Mouse (Mus musculus) midbrain, embryonic 10.5 days (tissue): ENCODE measurements around the gene Ddit4l. TPM values are rescaled to one million over a fixed set of nuclear protein-coding genes. Genes with fewer than 3 reads are reported as not detected.
A peak's percentile ranks its signal among the peaks of the same experiment; 100 is the strongest.
"Not testable (repeated sequence)": the region's sequence is repeated elsewhere in the genome, so short reads cannot be mapped to it uniquely, and the experiment has no call there.

ENCODE experiments used
- DNase-seq: peaks from one replicate; pipeline ENCODE4 v3.0.0-alpha.2; 2017; ENCODE audit warnings: low spot score
- H3K27ac ChIP-seq: fragments of 300-500 bp; sonication (generic); replicated peaks from 2 replicates; pipeline ENCODE4 v1.5.1; 2016; ENCODE audit warnings: mild to moderate bottlenecking
- H3K27me3 ChIP-seq: fragments of 300-500 bp; sonication (generic); 2 replicates; pipeline ENCODE4 v1.6.1; 2016; ENCODE audit warnings: low read depth, mild to moderate bottlenecking; ENCODE audit not compliant: poor library complexity, severe bottlenecking
- H3K36me3 ChIP-seq: fragments of 300-500 bp; sonication (generic); 2 replicates; pipeline ENCODE4 v1.6.1; 2016; ENCODE audit warnings: mild to moderate bottlenecking, moderate library complexity
- H3K4me1 ChIP-seq: fragments of 300-500 bp; sonication (generic); 2 replicates; pipeline ENCODE4 v1.6.1; 2016
- H3K4me3 ChIP-seq: fragments of 300-500 bp; sonication (generic); 2 replicates; pipeline ENCODE4 v1.5.1; 2016; ENCODE audit warnings: mild to moderate bottlenecking, moderate library complexity
- H3K9me3 ChIP-seq: fragments of 300-500 bp; sonication (generic); replicated peaks from 2 replicates; pipeline ENCODE4 v1.6.1; 2016; ENCODE audit warnings: mild to moderate bottlenecking
- WGBS: fragments of 180-500 bp; shearing (Covaris S2); methylation state at CpG from one replicate; pipeline ENCODE4 v1.1.7; 2016; 5-methylcytosine and 5-hydroxymethylcytosine counted together
- polyA plus RNA-seq: library from polyadenylated mRNA; unstranded; fragments of >200 nt; fragmentation: Nextera tagmentation; extraction: Ambion mirVana; gene quantifications from 2 replicates; pipeline ENCODE4 v1.2.1, GENCODE M21; 2016

Ddit4l gene
- polyA plus RNA-seq, 1 experiment from 2014 or later: 13.6 TPM

DNA sequence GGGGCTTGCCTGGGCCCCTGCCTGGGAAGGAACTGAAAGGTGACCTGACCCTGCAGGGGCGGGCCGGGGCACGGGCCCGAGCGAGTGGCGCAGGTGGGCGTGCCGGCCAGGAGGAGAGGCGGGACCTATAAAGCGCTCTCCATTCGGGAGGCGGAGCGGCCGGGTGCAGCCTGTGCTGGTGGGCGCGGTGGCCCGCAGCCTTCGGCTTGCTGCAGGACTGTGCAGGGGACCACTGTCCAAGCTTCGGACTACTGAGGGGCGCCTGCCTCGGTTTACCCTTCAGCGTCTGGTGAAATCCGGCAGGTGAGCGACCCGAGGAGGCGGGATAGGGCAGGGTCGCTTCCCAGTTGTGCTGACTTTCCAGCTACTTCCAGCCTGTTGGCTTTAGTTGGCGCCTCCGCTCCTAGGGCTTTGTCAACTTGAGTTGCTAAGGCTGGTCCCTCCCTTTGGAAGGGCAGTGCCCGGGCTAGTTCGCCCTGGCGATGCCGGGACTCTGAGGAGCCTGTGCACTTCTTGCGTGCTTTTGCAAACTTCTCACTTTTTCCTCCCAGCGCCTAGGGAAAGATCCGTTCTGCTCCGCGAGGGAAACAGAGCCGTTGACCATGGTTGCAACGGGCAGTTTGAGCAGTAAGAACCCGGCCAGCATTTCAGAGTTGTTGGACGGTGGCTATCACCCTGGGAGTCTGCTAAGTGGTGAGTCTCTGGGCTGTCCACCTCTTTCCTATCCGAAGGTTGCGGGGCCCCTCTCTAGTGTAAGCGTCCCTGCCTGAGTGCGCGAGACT is 2.4 kb downstream of the Ddit4l start:
- Histone ChIP-seq H3K9me3 (0 out of 2 replicates have a peak, but pooled peaks cover 5% of the 10 kb centered on the region), H3K27me3 (peaks cover 42% of the 10 kb centered on the region), H3K36me3 (peaks cover 14% of the 10 kb centered on the region; the same call in 1 of the 2 replicates), H3K27ac (peak overlapping the region; percentile 76), H3K4me3 (peak overlapping the region; percentile 62), H3K4me1 (peaks cover 31% of the 10 kb centered on the region)
- WGBS: under 1% methylated on average over 47 of the region's 47 CpGs
- DNase-seq: peak; percentile 81

DNA sequence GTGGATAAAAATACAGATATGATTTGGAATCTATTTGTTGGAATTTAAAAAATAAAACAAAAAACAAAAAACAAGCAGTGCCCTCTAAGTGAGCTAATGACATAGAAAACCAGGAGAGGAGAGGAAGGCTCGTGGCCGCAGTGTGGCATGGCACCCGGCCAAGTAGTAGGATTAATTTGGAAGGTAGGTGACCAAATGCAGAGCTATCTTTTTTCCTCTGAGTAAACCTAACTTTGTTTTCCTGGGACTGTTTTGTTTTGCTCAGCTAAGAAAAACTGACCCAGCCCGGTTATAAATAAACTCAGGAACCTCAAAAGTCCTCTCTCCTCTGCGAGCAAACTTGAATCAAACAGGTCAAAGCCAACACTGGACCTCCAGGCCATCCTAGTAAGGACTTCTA is 3.6 kb downstream of the Ddit4l start:
- no peak overlapping the region for H3K4me3 ChIP-seq
- WGBS: 85% methylated on average over 5 of the region's 5 CpGs
- no peak for DNase-seq

DNA sequence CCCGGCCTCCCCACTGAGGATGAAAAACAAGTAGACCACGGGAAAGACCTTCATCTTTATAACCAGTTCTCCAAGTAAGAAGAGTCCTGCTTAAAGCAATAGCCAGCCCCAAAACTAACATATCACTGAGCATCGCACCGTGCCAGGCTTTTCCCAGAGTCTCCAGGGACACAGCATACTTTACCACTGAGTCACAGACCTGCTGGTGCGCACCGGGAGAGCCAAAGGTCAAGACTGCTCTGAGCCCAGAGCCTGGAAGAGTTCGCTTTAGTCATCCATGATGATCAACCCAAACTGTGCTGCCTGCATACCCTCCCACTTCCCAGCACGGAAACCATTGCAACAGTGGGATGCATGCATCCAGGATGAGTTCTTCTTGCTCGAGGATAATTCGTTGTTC is 12.3 kb downstream of the Ddit4l start:
- Histone ChIP-seq H3K4me1 (no peaks in the 10 kb centered on the region), H3K27me3 (no peaks in the 10 kb centered on the region), H3K27ac (no peak overlapping the region), H3K4me3 (no peak overlapping the region), H3K9me3 (no peaks in the 10 kb centered on the region), H3K36me3 (no peaks in the 10 kb centered on the region)
- 88% methylated on average over 10 of the region's 10 CpGs for WGBS
- DNase-seq: no peak

More for the DNA sequence above, 3.6 kb downstream of the Ddit4l start:
- H3K27me3 ChIP-seq: peaks cover 42% of the 10 kb centered on the region
- no peak overlapping the region for H3K27ac ChIP-seq
- H3K9me3 ChIP-seq: 0 out of 2 replicates have a peak, but pooled peaks cover 4% of the 10 kb centered on the region
- peaks cover 14% of the 10 kb centered on the region; the same call in 1 of the 2 replicates for H3K36me3 ChIP-seq
- peaks cover 31% of the 10 kb centered on the region for H3K4me1 ChIP-seq

DNA sequence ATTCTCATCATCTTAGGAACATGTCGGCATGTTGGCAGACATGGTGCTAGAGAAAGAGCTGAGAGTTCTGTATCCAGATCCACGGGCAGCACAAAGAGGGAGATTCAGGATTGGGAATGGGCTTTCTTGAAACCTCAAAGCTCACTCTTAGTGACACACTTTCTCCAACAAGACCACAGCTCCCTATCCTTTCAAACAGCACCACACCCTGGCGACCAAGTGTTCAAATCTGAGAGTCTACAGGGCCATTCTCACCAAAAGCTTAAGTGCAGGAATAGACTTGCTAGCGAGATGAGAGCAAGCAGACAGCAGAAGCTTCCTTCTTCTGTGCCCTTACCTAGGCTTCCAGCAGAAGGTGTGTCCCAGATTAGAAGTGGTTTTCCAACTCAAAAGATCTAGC is 15.2 kb downstream of the Ddit4l start:
- H3K27ac ChIP-seq: no peak overlapping the region
- H3K4me1 ChIP-seq: no peaks in the 10 kb centered on the region
- no peaks in the 10 kb centered on the region for H3K9me3 ChIP-seq
- no peaks in the 10 kb centered on the region for H3K36me3 ChIP-seq
- WGBS: 90% methylated on average over 4 of the region's 4 CpGs
- H3K27me3 ChIP-seq: no peaks in the 10 kb centered on the region
- no peak overlapping the region for H3K4me3 ChIP-seq
- no peak for DNase-seq

DNA sequence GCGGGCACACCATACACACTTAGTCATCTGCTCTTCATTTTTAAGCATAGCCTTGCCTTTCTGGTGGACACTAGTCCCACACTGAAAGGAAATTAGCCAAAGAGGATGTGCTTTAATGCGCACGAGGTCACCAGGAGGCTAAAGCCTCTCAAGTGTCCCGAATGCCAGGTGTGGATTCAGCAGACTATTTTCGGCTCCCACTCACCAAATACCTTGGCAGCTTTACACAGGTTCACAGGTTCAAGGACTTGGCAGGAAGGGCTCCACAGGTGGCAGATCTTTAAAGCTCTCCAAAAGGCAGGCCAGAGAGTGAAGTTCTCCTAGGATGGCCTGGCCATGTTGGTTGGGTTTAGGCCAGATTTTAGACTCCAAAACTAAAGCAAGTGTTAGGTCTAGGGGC is 19.8 kb downstream of the Ddit4l start:
- H3K36me3 ChIP-seq: no peaks in the 10 kb centered on the region
- no peaks in the 10 kb centered on the region for H3K9me3 ChIP-seq
- WGBS: 92% methylated on average over 5 of the region's 5 CpGs
- no peak overlapping the region for H3K4me3 ChIP-seq
- H3K27me3 ChIP-seq: no peaks in the 10 kb centered on the region
- H3K4me1 ChIP-seq: peaks cover 11% of the 10 kb centered on the region
- no peak for DNase-seq
- no peak overlapping the region for H3K27ac ChIP-seq

DNA sequence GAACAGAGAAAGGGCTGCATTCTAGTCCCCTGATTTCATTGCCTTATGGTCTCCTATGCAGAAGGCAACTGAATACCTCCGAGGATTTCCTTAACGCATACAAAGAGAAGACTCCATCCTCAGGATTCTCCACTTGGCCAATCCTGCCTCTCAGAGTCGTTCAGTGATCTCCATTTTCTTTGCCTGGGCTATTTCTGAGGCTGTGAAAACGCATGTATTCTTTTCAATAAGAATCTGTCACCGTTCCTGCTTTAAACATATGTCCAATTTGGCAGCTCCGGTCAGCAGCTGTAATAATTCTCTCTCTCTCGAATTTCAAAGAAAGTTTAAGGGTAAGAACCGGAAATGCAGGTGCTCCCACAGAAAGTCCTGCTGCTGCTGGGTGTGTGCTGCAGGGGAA is 20.7 kb downstream of the Ddit4l start:
- no peak for DNase-seq
- 68% methylated on average over 8 of the region's 8 CpGs for WGBS
- Histone ChIP-seq H3K27me3 (no peaks in the 10 kb centered on the region), H3K4me3 (no peak overlapping the region), H3K27ac (no peak overlapping the region), H3K9me3 (no peaks in the 10 kb centered on the region), H3K4me1 (peaks cover 11% of the 10 kb centered on the region), H3K36me3 (no peaks in the 10 kb centered on the region)

DNA sequence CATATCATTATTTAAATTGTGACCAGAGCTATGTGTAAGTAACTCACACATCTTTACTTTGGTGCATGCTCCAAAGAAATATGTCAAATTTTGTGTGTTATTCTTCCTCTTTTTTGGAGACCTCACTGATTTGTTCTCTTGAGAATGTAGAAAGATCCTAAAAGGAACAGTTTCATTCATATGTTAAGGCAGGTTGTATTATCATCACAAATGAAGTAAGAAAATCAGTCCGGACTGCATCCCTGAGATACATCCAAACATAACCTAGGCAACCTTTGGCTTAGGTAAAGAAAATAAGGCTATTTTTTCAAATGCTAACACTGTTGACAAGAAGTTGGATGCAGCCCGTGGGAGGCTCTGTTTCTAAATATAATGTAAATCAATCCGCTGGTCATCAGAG is 21.2 kb downstream of the Ddit4l start:
- no peaks in the 10 kb centered on the region for H3K9me3 ChIP-seq
- DNase-seq: no peak
- H3K27me3 ChIP-seq: no peaks in the 10 kb centered on the region
- H3K36me3 ChIP-seq: no peaks in the 10 kb centered on the region
- peaks cover 13% of the 10 kb centered on the region for H3K4me1 ChIP-seq
- 64% methylated on average over 3 of the region's 3 CpGs for WGBS
- no peak overlapping the region for H3K27ac ChIP-seq
- no peak overlapping the region for H3K4me3 ChIP-seq

DNA sequence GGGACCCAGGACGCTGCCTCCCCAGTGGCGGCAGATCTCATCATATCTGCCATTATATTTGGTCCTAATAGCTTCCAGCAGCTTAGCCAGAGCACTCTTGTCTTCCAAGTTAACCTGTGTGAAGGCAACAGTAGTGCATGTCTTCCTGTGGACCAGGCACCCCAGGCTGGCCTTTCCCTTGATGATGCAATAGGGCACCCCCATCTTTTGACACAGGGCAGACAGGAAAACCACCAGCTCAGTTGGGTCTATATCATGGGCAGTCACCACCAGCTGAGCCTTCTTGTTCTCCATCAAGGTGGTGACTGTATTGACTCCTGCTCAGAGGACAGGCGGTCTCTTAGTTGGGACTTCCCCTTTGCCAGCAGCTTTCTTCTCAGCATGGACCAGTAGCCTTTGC is 22.7 kb downstream of the Ddit4l start:
- H3K4me1 ChIP-seq: peaks cover 16% of the 10 kb centered on the region
- no peaks in the 10 kb centered on the region for H3K36me3 ChIP-seq
- 95% methylated on average over 3 of the region's 3 CpGs for WGBS
- no peaks in the 10 kb centered on the region for H3K27me3 ChIP-seq
- H3K27ac ChIP-seq: no peak overlapping the region
- H3K4me3 ChIP-seq: no peak overlapping the region
- no peak for DNase-seq
- no peaks in the 10 kb centered on the region for H3K9me3 ChIP-seq

DNA sequence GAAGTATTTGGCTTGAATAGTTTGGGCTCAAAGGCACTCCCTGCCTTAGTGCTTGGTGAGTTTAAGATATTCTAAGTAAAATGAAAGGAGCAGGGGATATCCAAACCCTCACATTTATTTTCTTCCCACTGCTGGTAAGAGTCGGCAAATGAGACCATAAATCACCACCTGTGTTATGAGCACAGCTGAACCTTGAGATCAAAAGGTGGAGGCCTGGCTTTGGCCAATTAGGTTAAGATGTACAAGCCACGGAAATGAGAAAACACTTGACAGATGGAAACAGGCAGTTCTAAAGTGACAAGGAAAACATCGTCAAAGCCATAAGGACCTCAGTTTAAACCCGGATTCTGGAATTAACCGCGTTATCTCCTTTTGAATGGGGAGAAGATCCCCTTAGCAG is 23.5 kb downstream of the Ddit4l start:
- Histone ChIP-seq H3K4me1 (peaks cover 16% of the 10 kb centered on the region), H3K9me3 (no peaks in the 10 kb centered on the region), H3K4me3 (no peak overlapping the region), H3K27me3 (no peaks in the 10 kb centered on the region), H3K36me3 (no peaks in the 10 kb centered on the region), H3K27ac (no peak overlapping the region)
- 90% methylated on average over 6 of the region's 6 CpGs for WGBS
- no peak for DNase-seq

DNA sequence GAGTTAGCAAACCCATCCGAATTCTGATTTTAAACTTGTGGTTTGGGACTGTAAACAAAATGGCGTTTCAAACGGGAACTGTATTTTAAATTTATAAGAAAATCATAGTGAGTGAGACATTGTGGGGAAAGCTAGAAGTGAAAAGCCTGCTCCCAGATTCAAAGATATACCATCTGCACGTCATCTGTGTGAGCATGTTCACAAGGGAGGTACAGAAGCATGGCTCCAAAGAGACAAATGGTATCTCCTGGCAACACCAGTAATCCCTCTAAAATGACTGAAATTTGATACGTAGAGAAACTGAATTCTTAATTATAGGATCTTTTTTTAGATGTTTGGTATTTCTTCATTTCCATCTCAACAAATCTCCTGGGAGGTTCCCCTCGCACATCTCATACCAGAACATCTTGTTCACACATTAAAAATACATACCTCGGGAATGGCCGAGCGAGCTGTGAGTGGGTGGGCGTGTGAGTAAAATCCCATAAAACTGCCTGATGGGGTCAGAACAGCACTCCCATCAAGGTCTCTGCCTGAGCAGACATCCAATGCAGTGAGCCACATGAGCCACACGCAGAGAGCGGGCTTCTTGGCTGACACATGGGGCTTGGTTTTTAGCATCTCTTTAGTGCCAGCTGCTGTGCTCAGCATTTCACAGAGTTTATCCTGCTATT is 26.2 kb downstream of the Ddit4l start:
- DNase-seq: no peak
- 86% methylated on average over 12 of the region's 12 CpGs for WGBS
- H3K27me3 ChIP-seq: no peaks in the 10 kb centered on the region
- H3K36me3 ChIP-seq: no peaks in the 10 kb centered on the region
- peaks cover 8% of the 10 kb centered on the region for H3K4me1 ChIP-seq
- no peaks in the 10 kb centered on the region for H3K9me3 ChIP-seq
- no peak overlapping the region for H3K4me3 ChIP-seq
- no peak overlapping the region for H3K27ac ChIP-seq

DNA sequence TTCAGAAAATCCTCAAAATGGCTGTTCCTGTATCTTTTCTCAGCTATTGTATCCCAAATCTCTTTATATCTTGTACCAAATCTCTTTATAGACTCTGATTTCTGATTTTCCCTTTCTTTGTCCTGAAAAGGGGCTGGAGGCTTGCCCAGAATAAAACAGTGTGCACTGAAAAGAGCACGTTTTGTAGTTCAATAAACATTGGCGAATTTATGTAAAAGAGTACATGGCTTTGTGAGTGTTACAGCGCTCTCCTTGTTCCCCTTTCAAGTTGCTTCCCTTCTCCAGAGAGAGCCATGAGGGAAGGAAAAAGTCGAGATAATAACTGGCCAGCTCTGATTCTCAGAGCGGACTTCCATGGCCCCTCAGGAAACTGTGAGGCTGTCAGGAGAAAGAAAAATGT is 27.7 kb downstream of the Ddit4l start:
- no peak overlapping the region for H3K4me3 ChIP-seq
- H3K36me3 ChIP-seq: no peaks in the 10 kb centered on the region
- no peak overlapping the region for H3K27ac ChIP-seq
- no peaks in the 10 kb centered on the region for H3K27me3 ChIP-seq
- 0 out of 2 replicates have a peak, but pooled peaks cover 5% of the 10 kb centered on the region for H3K4me1 ChIP-seq
- H3K9me3 ChIP-seq: no peaks in the 10 kb centered on the region
- DNase-seq: no peak
- 77% methylated on average over 5 of the region's 5 CpGs for WGBS

DNA sequence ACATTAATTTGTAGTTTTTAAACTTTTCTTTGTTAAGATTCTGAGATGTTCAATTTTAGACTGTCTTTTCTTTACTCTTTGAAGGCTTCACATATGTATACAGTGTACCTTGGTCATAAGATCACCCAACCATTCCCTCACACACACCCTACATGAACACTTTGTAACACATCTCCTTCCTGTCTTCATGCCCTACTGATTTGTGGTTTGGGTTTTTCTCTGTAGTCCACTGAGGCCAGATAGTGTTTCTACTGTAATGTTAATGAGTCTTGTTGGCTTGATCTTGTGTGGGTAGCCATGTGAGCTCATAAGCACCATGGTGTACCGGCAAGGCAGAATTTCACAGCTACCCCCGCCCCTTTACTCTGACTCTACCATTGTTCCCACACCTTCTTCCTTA is 31.4 kb downstream of the Ddit4l start:
- H3K36me3 ChIP-seq: no peaks in the 10 kb centered on the region
- 89% methylated on average over 2 of the region's 2 CpGs for WGBS
- no peaks in the 10 kb centered on the region for H3K9me3 ChIP-seq
- DNase-seq: no peak
- H3K27ac ChIP-seq: no peak overlapping the region
- no peaks in the 10 kb centered on the region for H3K27me3 ChIP-seq
- no peak overlapping the region for H3K4me3 ChIP-seq
- H3K4me1 ChIP-seq: 0 out of 2 replicates have a peak, but pooled peaks cover under 1% of the 10 kb centered on the region

DNA sequence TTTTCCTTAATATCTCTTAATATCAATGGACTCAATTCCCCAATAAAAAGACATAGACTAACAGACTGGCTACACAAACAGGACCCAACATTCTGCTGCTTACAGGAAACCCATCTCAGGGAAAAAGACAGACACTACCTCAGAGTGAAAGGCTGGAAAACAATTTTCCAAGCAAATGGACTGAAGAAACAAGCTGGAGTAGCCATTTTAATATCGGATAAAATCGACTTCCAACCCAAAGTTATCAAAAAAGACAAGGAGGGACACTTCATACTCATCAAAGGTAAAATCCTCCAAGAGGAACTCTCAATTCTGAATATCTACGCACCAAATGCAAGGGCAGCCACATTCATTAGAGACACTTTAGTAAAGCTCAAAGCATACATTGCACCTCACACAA is 49.8 kb downstream of the Ddit4l start, which contains the start of gene Gm21962:
Gm21962 (plus strand) TSS at position 301 of the 400 bp plus-strand sequence.
- H3K9me3 ChIP-seq, H3K4me3 ChIP-seq, H3K4me1 ChIP-seq, H3K36me3 ChIP-seq, H3K27ac ChIP-seq, DNase-seq, H3K27me3 ChIP-seq: not testable (repeated sequence)
- WGBS: no CpG with 5 or more reads among the region's 3 CpGs
